Mouse (Mus musculus) cerebellum, postnatal 36 days (tissue): ENCODE results near the gene Zfp775.

Experiments
- DNase-seq, 2 experiments: peaks; one replicate each; pipeline ENCODE4 v3.0.0; 2021 to 2022; ENCODE audit warnings: mixed read lengths in 2 of 2

Zfp775 gene

GRCm38 (mm10) chr6:48628808-48629660, 27.2 kb downstream of the Zfp775 start:
- DNase-seq = peak; percentile 54 to 63

- DNase-seq = no peak
Observed at GRCm38 (mm10) chr6:48629661-48630034, 27.8 kb downstream of the Zfp775 start.

GRCm38 (mm10) chr6:48630831-48631230, 29.0 kb downstream of the Zfp775 start:
- no peak for DNase-seq

- DNase-seq = no peak
Observed at GRCm38 (mm10) chr6:48635105-48635504, 33.2 kb downstream of the Zfp775 start.

GRCm38 (mm10) chr6:48636515-48636914, 34.7 kb downstream of the Zfp775 start:
- DNase-seq = no peak

GRCm38 (mm10) chr6:48637811-48638500, 36.1 kb downstream of the Zfp775 start:
- no peak for DNase-seq

GRCm38 (mm10) chr6:48638553-48638952, 36.7 kb downstream of the Zfp775 start:
- no peak for DNase-seq

GRCm38 (mm10) chr6:48641391-48641790, 39.5 kb downstream of the Zfp775 start:
- DNase-seq = no peak

- peak in 1 of 2 experiments; percentile 41 for DNase-seq
Observed at GRCm38 (mm10) chr6:48642764-48643292, 41.0 kb downstream of the Zfp775 start.

- DNase-seq = peak; percentile 66
Observed at GRCm38 (mm10) chr6:48645660-48646308, 43.9 kb downstream of the Zfp775 start.

GRCm38 (mm10) chr6:48646309-48646690, 44.4 kb downstream of the Zfp775 start:
- DNase-seq = no peak

- no peak for DNase-seq
Observed at GRCm38 (mm10) chr6:48646995-48647394, 45.1 kb downstream of the Zfp775 start, which contains the start of gene Gimap8. Gene Gimap8 (plus strand): TSS chr6:48647234.

- DNase-seq = no peak
Observed at GRCm38 (mm10) chr6:48647611-48648010, 45.7 kb downstream of the Zfp775 start.

GRCm38 (mm10) chr6:48648779-48649178, 46.9 kb downstream of the Zfp775 start:
- no peak for DNase-seq

- no peak for DNase-seq
Observed at GRCm38 (mm10) chr6:48650041-48650440, 48.2 kb downstream of the Zfp775 start.

GRCm38 (mm10) chr6:48658721-48659120, 56.9 kb downstream of the Zfp775 start:
- no peak for DNase-seq

- no peak for DNase-seq
Observed at GRCm38 (mm10) chr6:48664750-48665149, 62.9 kb downstream of the Zfp775 start.

- DNase-seq = no peak
Observed at GRCm38 (mm10) chr6:48665471-48665870, 63.6 kb downstream of the Zfp775 start.

- no peak for DNase-seq
Observed at GRCm38 (mm10) chr6:48666159-48666586, 64.3 kb downstream of the Zfp775 start.

- no peak for DNase-seq
Observed at GRCm38 (mm10) chr6:48668022-48668421, 66.2 kb downstream of the Zfp775 start.

- DNase-seq = no peak
Observed at GRCm38 (mm10) chr6:48669446-48669969, 67.6 kb downstream of the Zfp775 start.
